In genomic region chr14:18870716-18871115, GRCm38 (mm10) we compare ENCODE assay signal across 23 mouse cellular contexts.
"Had no signal": no experiment of that assay in that cellular context is flagged by ENCODE, and none has a peak within 500 bp of the region (broad histone marks: within the 10 kb centered on the region; RNA-seq: fewer than 3 reads in every experiment).

No protein-coding gene starts in this region.

- H3K36me3 ChIP-seq: heart, embryonic 15.5 days; hindbrain, embryonic 15.5 days; kidney, embryonic 15.5 days; limb, embryonic 13.5 days; limb, embryonic 15.5 days; liver, embryonic 12.5 days had no signal

- ATAC-seq: hindbrain, postnatal 0 days; intestine, embryonic 16.5 days; liver, embryonic 12.5 days had no signal

- DNase-seq: gastrocnemius, adult 2 months; gastrocnemius, postnatal 10 days; gastrocnemius, postnatal 25 days; kidney, adult 11 months; kidney, adult 9 months; kidney, postnatal 14 days; kidney, postnatal 36 days; layer of hippocampus, adult 9-11 months; layer of hippocampus, postnatal 36 days; left cerebral cortex, postnatal 4 days; lung, adult 18-20 months had no signal

- H3K4me3 ChIP-seq: gastrocnemius, adult 2 months; heart, embryonic 13.5 days; heart, embryonic 15.5 days; hindbrain, embryonic 13.5 days; hindbrain, embryonic 15.5 days; kidney, embryonic 15.5 days; limb, embryonic 13.5 days; limb, embryonic 15.5 days; liver, embryonic 12.5 days had no signal

- H3K27me3 ChIP-seq: heart, embryonic 13.5 days; heart, embryonic 15.5 days; hindbrain, embryonic 13.5 days; hindbrain, embryonic 15.5 days; kidney, embryonic 15.5 days; limb, embryonic 13.5 days; limb, embryonic 15.5 days; liver, embryonic 12.5 days had no signal

- H3K9me3 ChIP-seq: liver, embryonic 12.5 days had no signal

- H3K4me2 ChIP-seq: heart, embryonic 13.5 days; heart, embryonic 15.5 days; hindbrain, embryonic 13.5 days; hindbrain, embryonic 15.5 days; kidney, embryonic 15.5 days; limb, embryonic 13.5 days; limb, embryonic 15.5 days; liver, embryonic 12.5 days had no signal

- H3K27ac ChIP-seq: gastrocnemius, adult 2 months; heart, embryonic 13.5 days; heart, embryonic 15.5 days; hindbrain, embryonic 13.5 days; hindbrain, embryonic 15.5 days; hindbrain, postnatal 0 days; kidney, embryonic 15.5 days; kidney, postnatal 0 days; limb, embryonic 13.5 days; limb, embryonic 15.5 days; liver, embryonic 12.5 days; liver, embryonic 14.5 days had no signal

- H3K9ac ChIP-seq: heart, embryonic 13.5 days; heart, embryonic 15.5 days; hindbrain, embryonic 13.5 days; hindbrain, embryonic 15.5 days; kidney, embryonic 15.5 days; limb, embryonic 13.5 days; limb, embryonic 15.5 days; liver, embryonic 12.5 days; liver, embryonic 14.5 days had no signal

- H3K4me1 ChIP-seq: hindbrain, embryonic 13.5 days; hindbrain, embryonic 15.5 days; kidney, embryonic 15.5 days; limb, embryonic 13.5 days; limb, embryonic 15.5 days; liver, embryonic 12.5 days had no signal
